Mouse (Mus musculus) bone marrow macrophage, adult 2 months (primary cell): Measurements from ENCODE around the gene Adamtsl1.

Experiments used
- CTCF ChIP-seq: IDR thresholded peaks from 2 replicates; pipeline ENCODE4 v1.5.1; 2012; ENCODE audit warnings: low read depth, mild to moderate bottlenecking, low read length, moderate library complexity
- POLR2A ChIP-seq: IDR thresholded peaks from 2 replicates; pipeline ENCODE4 v1.6.1; 2012; ENCODE audit warnings: mild to moderate bottlenecking, low read depth, low read length, borderline replicate concordance

GRCm38 (mm10) chr4:86024573-86025160 lies 510.7 kb downstream of the Adamtsl1 start:
- TF ChIP-seq CTCF (no peak), POLR2A (no peak)
